In genomic region chr6:143288491-143289130, GRCm38 (mm10) we compare ENCODE assay signal across 12 mouse cellular contexts.
DNase-seq lines count a peak whose midpoint lies in the region; ATAC-seq and TF ChIP-seq lines count a peak whose summit lies in the region.
"Had no signal": no experiment of that assay in that cellular context is flagged by ENCODE, and none has a peak within 500 bp of the region (broad histone marks: within the 10 kb centered on the region; RNA-seq: fewer than 3 reads in every experiment).

No protein-coding gene starts in this region.

- no peak overlapping the region for H3K9ac ChIP-seq in lung, postnatal 0 days (replicated peaks; ENCODE audit: low read depth)
- H3K9ac ChIP-seq: liver, embryonic 15.5 days; neural tube, embryonic 12.5 days had no signal

- H3K4me3 ChIP-seq in lung, postnatal 0 days (ENCODE audit: low read depth, low read length) = no peak overlapping the region
- no peak overlapping the region for H3K4me3 ChIP-seq in midbrain, embryonic 10.5 days
- H3K4me3 ChIP-seq: liver, embryonic 15.5 days; neural tube, embryonic 12.5 days had no signal

- H3K27ac ChIP-seq in lung, postnatal 0 days (ENCODE audit: low read length) = no peak overlapping the region
- no peak overlapping the region for H3K27ac ChIP-seq in midbrain, embryonic 10.5 days (replicated peaks)
- H3K27ac ChIP-seq: liver, embryonic 15.5 days; neural tube, embryonic 12.5 days had no signal

- ATAC-seq in lung, postnatal 0 days = no peak
- ATAC-seq: inflammation-experienced regulatory T-cells, adult 6 months had no signal

- H3K27me3 ChIP-seq in lung, postnatal 0 days (replicated peaks; ENCODE audit: insufficient read depth, low read length) = no peaks in the 10 kb centered on the region
- H3K27me3 ChIP-seq in midbrain, embryonic 10.5 days (ENCODE audit: low read depth, poor library complexity, severe bottlenecking) = no peaks in the 10 kb centered on the region
- H3K27me3 ChIP-seq: liver, embryonic 15.5 days; neural tube, embryonic 12.5 days had no signal

- no peak for TF ChIP-seq CTCF in lung, postnatal 0 days (IDR thresholded peaks at IDR 0.05)

- no peak overlapping the region for H3K4me2 ChIP-seq in lung, postnatal 0 days (replicated peaks; ENCODE audit: low read depth, low read length)
- H3K4me2 ChIP-seq: liver, embryonic 15.5 days; neural tube, embryonic 12.5 days had no signal

- WGBS in lung, postnatal 0 days = 77% methylated on average over 19 of the region's 19 CpGs
- WGBS in midbrain, embryonic 10.5 days = 85% methylated on average over 19 of the region's 19 CpGs

- no peaks in the 10 kb centered on the region for H3K9me3 ChIP-seq in lung, postnatal 0 days (ENCODE audit: low read length)
- no peaks in the 10 kb centered on the region for H3K9me3 ChIP-seq in midbrain, embryonic 10.5 days (replicated peaks)
- H3K9me3 ChIP-seq: liver, embryonic 15.5 days; neural tube, embryonic 12.5 days had no signal

- H3K36me3 ChIP-seq in lung, postnatal 0 days (ENCODE audit: insufficient read depth, low read length) = no peaks in the 10 kb centered on the region
- H3K36me3 ChIP-seq in midbrain, embryonic 10.5 days = no peaks in the 10 kb centered on the region
- H3K36me3 ChIP-seq: liver, embryonic 15.5 days; neural tube, embryonic 12.5 days had no signal

- peaks cover 2% of the 10 kb centered on the region; the same call in 1 of the 2 replicates for H3K4me1 ChIP-seq in lung, postnatal 0 days (ENCODE audit: insufficient read depth, low read depth, low read length)
- H3K4me1 ChIP-seq in midbrain, embryonic 10.5 days = peaks cover 5% of the 10 kb centered on the region
- H3K4me1 ChIP-seq: liver, embryonic 15.5 days; neural tube, embryonic 12.5 days had no signal

- peak; percentile 5 for DNase-seq in lung, postnatal 0 days (ENCODE audit: low spot score)
- no peak for DNase-seq in lung, postnatal 4 days
- peak; percentile 18 to 23 for DNase-seq in frontal cortex, postnatal 25 days (ENCODE audit: low spot score in 2 of 2)
- DNase-seq in left cerebral cortex, adult 8-10 months (ENCODE audit: low spot score in 2 of 2) = peak; percentile 5 to 62
- DNase-seq in telencephalon, adult 2 months (ENCODE audit: low read depth, low spot score) = peak; percentile 85
- DNase-seq in adrenal gland, postnatal 4 days (ENCODE audit: low spot score in 2 of 2) = no peak
- DNase-seq in heart, adult 9 months (ENCODE audit: low spot score in 2 of 2) = no peak
- no peak for DNase-seq in midbrain, embryonic 10.5 days (ENCODE audit: low spot score)
- DNase-seq: gastrocnemius, postnatal 14 days had no signal

- TF ChIP-seq EP300 in lung, postnatal 0 days (IDR thresholded peaks at IDR 0.05) = no peak

Comparison
In these comparisons a context has a peak if more than half of its experiments do, and no peak if none do; other contexts are left out.
1. DNase-seq: peak in lung, postnatal 0 days (single experiment), frontal cortex, postnatal 25 days (2 of 2), left cerebral cortex, adult 8-10 months (2 of 2) and telencephalon, adult 2 months (single experiment); none in lung, postnatal 4 days (0 of 2), adrenal gland, postnatal 4 days (0 of 2), heart, adult 9 months (0 of 2) and midbrain, embryonic 10.5 days (single experiment).